Mouse (Mus musculus) CH12.LX (cell line): ENCODE data around the gene Adam1a. TPM values are rescaled to one million over a fixed set of nuclear protein-coding genes. Genes with fewer than 3 reads are reported as not detected.
A peak's percentile ranks its signal among the peaks of the same experiment; 100 is the strongest.

Experiments used
- DNase-seq: peaks from one replicate; pipeline ENCODE4 v3.0.0-alpha.2; 2013; ENCODE audit errors: extremely low read depth
- H3K27ac ChIP-seq: 2 replicates; pipeline ENCODE4 v1.5.1; 2012; ENCODE audit warnings: low read depth, mild to moderate bottlenecking, control low read depth, moderate library complexity; ENCODE audit not compliant: insufficient read depth
- H3K27me3 ChIP-seq: replicated peaks from 2 replicates; pipeline ENCODE3; 2012; ENCODE audit warnings: inconsistent platforms
- H3K36me3 ChIP-seq, 2 experiments: replicated peaks in 1 of 2; 2 replicates each; pipeline versions ENCODE3 to v1.6.1; 2012; ENCODE audit warnings: inconsistent platforms in 1 of 2, low read length in 1 of 2, mild to moderate bottlenecking in 1 of 2, mixed read lengths in 1 of 2, moderate library complexity in 1 of 2; ENCODE audit not compliant: control insufficient read depth in 1 of 2, insufficient read depth in 1 of 2
- H3K4me1 ChIP-seq, 2 experiments: 2 replicates each; pipeline ENCODE4 v1.6.1; 2012; ENCODE audit warnings: inconsistent platforms in 1 of 2, moderate library complexity in 1 of 2; ENCODE audit not compliant: insufficient read depth in 2 of 2, control insufficient read depth in 1 of 2
- H3K4me2 ChIP-seq: 2 replicates; pipeline ENCODE4 v1.6.1; 2012; ENCODE audit warnings: low read depth, mild to moderate bottlenecking, control low read depth; ENCODE audit not compliant: poor library complexity, insufficient read depth, severe bottlenecking
- H3K4me3 ChIP-seq, 3 experiments: fragments of 150-350 bp in 1 of 3; sonication (generic) in 1 of 3; replicated peaks in 1 of 3; 2 replicates each; pipeline versions ENCODE3 to v1.5.1; 2011 to 2012; ENCODE audit warnings: low read depth in 2 of 3, low read length in 2 of 3, mild to moderate bottlenecking in 2 of 3, moderate library complexity in 2 of 3, control low read depth in 1 of 3, improper control_type of control experiment in 1 of 3, inconsistent platforms in 1 of 3, mixed read lengths in 1 of 3; ENCODE audit not compliant: poor library complexity in 1 of 3
- H3K79me2 ChIP-seq: replicated peaks from 2 replicates; pipeline ENCODE4 v1.6.1; 2012; ENCODE audit warnings: mild to moderate bottlenecking, moderate library complexity; ENCODE audit not compliant: control insufficient read depth, poor library complexity, insufficient read depth, severe bottlenecking; ENCODE audit errors: extremely low read depth
- H3K9ac ChIP-seq: 2 replicates; pipeline ENCODE4 v1.6.1; 2012; ENCODE audit warnings: low read depth, mild to moderate bottlenecking, control low read depth, moderate library complexity; ENCODE audit not compliant: insufficient read depth
- H3K9me3 ChIP-seq: replicated peaks from 2 replicates; pipeline ENCODE3; 2012; ENCODE audit warnings: low read length, inconsistent platforms, mixed read lengths
- BHLHE40 ChIP-seq: IDR thresholded peaks from 2 replicates; pipeline ENCODE4 v1.6.1; 2011; ENCODE audit warnings: mild to moderate bottlenecking, low read depth, low read length, improper control_type of control experiment
- GABPA ChIP-seq: IDR thresholded peaks from 2 replicates; pipeline ENCODE4 v1.6.1; 2012; ENCODE audit warnings: low read depth, low read length, improper control_type of control experiment, inconsistent platforms; ENCODE audit not compliant: insufficient replicate concordance
- IRF4 ChIP-seq: IDR thresholded peaks from 2 replicates; pipeline ENCODE4 v1.6.1; 2014; ENCODE audit warnings: low read depth, mild to moderate bottlenecking, inconsistent platforms, low read length, improper control_type of control experiment
- JUN ChIP-seq: IDR thresholded peaks from 2 replicates; pipeline ENCODE4 v1.6.1; 2011; ENCODE audit warnings: low read depth, mild to moderate bottlenecking, low read length, improper control_type of control experiment, moderate library complexity; ENCODE audit not compliant: insufficient read depth
- JUND ChIP-seq: conservative IDR thresholded peaks from 2 replicates; pipeline ENCODE4 v1.6.1; 2011; ENCODE audit warnings: low read depth, low read length, improper control_type of control experiment
- MXI1 ChIP-seq: IDR thresholded peaks from 2 replicates; pipeline ENCODE4 v1.6.1; 2011; ENCODE audit warnings: mild to moderate bottlenecking, low read depth, low read length, improper control_type of control experiment
- NRF1 ChIP-seq: IDR thresholded peaks from 2 replicates; pipeline ENCODE4 v1.6.1; 2014; ENCODE audit warnings: low read depth, mild to moderate bottlenecking, inconsistent platforms, low read length, improper control_type of control experiment, moderate library complexity
- TCF12 ChIP-seq: IDR thresholded peaks from 2 replicates; pipeline ENCODE4 v1.6.1; 2014; ENCODE audit warnings: low read depth, mild to moderate bottlenecking, inconsistent platforms, low read length, improper control_type of control experiment
- USF1 ChIP-seq: IDR thresholded peaks from 2 replicates; pipeline ENCODE4 v1.6.1; 2014; ENCODE audit warnings: low read depth, mild to moderate bottlenecking, inconsistent platforms, low read length, improper control_type of control experiment
- USF2 ChIP-seq: conservative IDR thresholded peaks from 2 replicates; pipeline ENCODE4 v1.6.1; 2011; ENCODE audit warnings: low read depth, low read length, improper control_type of control experiment
- ZC3H11A ChIP-seq: IDR thresholded peaks from 2 replicates; pipeline ENCODE4 v1.6.1; 2012; ENCODE audit warnings: low read depth, mild to moderate bottlenecking, inconsistent platforms, low read length, improper control_type of control experiment
- ZMIZ1 ChIP-seq: IDR thresholded peaks from 2 replicates; pipeline ENCODE4 v1.6.1; 2012; ENCODE audit warnings: low read depth, mild to moderate bottlenecking, inconsistent platforms, low read length, improper control_type of control experiment
- ZNF384 ChIP-seq: IDR thresholded peaks from 2 replicates; pipeline ENCODE4 v1.6.1; 2012; ENCODE audit warnings: low read depth, low read length, improper control_type of control experiment, inconsistent platforms
- dilution Hi-C: fragments of 300-500 bp; cut with MboI; formaldehyde crosslinking; loops from 2 replicates; pipeline ENCODE4 v1.14.3; 2020; ENCODE audit warnings: low sequenced_read_pairs; ENCODE audit not compliant: extremely low pct_unique_long_range_greater_than_20kb, extremely low pct_ligation_motif_present
- in situ Hi-C: fragments of 300-500 bp; cut with MboI; formaldehyde crosslinking; loops from 3 replicates; pipeline ENCODE4 v1.14.3; 2019; ENCODE audit warnings: low sequenced_read_pairs, low pct_ligation_motif_present, low pct_unique_long_range_greater_than_20kb, mixed read lengths
- polyA plus RNA-seq: library from polyadenylated mRNA; unstranded; fragments of >175 nt; gene quantifications from 2 replicates; pipeline ENCODE4 v1.2.1, GENCODE M21; 2012; ENCODE audit warnings: low read depth; ENCODE audit not compliant: insufficient read length
- total RNA-seq, 2 experiments: library from RNA; depleted of rRNA; stranded (reverse); fragments of 300-350 nt in 1 of 2; fragments of >200 nt in 1 of 2; gene quantifications; 2 replicates each; pipeline ENCODE4 v1.2.3; 2012 to 2014

The Adam1a gene
- total and polyA plus RNA-seq, 3 experiments = 1.2 to 1.6 (median 1.3) TPM

DNA sequence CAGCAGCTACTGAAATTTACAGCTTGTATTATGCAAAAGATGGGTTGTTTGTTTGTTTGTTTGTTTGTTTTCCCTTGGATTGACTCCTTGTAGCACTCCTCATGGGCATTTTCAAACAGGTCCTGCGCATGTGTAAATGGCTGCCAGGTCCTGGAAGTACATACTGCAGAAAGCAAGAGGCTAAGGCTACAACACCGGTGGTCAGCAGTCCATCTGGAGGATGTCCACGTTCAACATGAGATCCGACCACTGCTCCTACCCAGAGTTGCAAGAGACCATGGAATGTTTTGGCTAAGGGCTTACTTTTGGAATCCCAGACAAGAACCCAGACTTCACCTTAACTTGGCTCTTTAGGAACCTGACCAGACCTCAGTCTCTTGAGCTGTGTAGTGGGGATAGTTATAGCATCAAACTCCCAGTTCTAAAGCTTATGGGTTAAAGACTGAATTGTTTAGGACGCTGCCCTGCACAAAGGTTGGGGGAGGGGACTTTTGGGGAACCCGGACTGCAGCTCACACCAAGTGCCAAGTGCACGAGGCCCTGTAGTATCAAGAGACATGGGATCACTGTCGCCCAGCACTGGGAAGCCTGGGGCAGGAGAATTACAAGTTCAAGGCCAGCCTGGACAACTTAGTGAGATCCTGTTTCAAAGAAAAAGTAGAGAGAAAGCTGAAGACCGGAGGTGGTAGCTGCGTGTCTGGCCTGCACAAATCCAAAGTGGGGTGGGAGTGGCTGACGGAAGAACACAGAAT is 47.0 kb upstream of the Adam1a start:
- Histone ChIP-seq H3K79me2 (no peaks in the 10 kb centered on the region), H3K36me3 (peaks cover 0 to 18% of the 10 kb centered on the region in 2 experiments), H3K4me1 (peaks cover 3 to 31% of the 10 kb centered on the region in 2 experiments; a peak in 2 of 4 replicates), H3K4me2 (peak overlapping the region; percentile 67; the same call in 1 of the 2 replicates), H3K9ac (peak overlapping the region; percentile 41; the same call in 1 of the 2 replicates), H3K27me3 (no peaks in the 10 kb centered on the region), H3K9me3 (no peaks in the 10 kb centered on the region), H3K27ac (no peak overlapping the region), H3K4me3 (peak overlapping the region; percentile 53 to 87 (median 69))
- TF ChIP-seq NRF1 (no peak), JUND (no peak), TCF12 (no peak), GABPA (no peak), USF2 (no peak)
- no peak for DNase-seq
- in situ Hi-C loops (no loop called here), dilution Hi-C loops (no loop called here)

DNA sequence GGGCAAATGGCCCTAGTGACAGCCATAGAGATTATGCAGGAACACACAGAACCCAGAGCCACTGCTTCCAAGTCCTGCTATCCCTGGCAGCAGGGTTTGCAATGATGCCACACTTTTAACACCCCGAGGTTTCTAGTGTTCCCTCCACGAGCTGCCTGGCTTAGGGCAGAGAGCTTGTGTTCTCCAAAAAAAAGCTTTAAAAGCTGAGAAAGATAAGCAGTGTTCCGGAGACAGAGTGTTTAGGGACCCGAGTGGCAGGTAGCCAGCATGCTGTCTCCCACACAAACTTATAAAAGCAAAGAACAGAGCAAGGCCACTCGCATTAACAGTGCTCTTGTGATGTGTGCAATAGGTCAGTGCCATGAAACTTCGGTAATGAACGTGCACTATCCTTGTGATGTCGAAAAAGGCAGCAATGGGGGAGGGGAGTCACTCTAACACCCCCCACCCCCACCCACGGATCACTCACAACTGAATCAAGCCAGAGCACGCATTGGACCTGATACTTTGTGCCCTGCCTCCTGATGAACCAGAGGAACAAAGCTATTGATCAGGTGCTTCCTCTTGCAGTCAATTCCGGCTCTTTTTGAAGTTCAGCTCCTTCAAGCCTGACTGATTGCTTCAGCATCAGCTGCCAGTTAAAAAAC is 46.3 kb upstream of the Adam1a start:
- DNase-seq = no peak
- dilution Hi-C loops = no loop called here
- no peak overlapping the region for H3K9ac ChIP-seq
- H3K36me3 ChIP-seq = peaks cover 0 to 18% of the 10 kb centered on the region in 2 experiments
- H3K4me3 ChIP-seq = no peak overlapping the region
- TF ChIP-seq ZNF384 (no peak), ZC3H11A (no peak), IRF4 (no peak), JUN (no peak), BHLHE40 (no peak), ZMIZ1 (no peak), MXI1 (no peak), USF1 (no peak)
- H3K4me1 ChIP-seq = peaks cover 3 to 33% of the 10 kb centered on the region in 2 experiments; a peak in 3 of 4 replicates
- in situ Hi-C loops = no loop called here
- H3K27me3 ChIP-seq = no peaks in the 10 kb centered on the region
- H3K4me2 ChIP-seq = no peak overlapping the region
- no peak overlapping the region for H3K27ac ChIP-seq
- no peaks in the 10 kb centered on the region for H3K9me3 ChIP-seq
- H3K79me2 ChIP-seq = no peaks in the 10 kb centered on the region
